Mouse (Mus musculus) common myeloid progenitor, adult 5-6 weeks (primary cell): ENCODE data around the gene Fgfr2. TPM values are rescaled to one million over a fixed set of nuclear protein-coding genes. Genes with fewer than 3 reads are reported as not detected.
A peak's percentile ranks its signal among the peaks of the same experiment; 100 is the strongest.

Source experiments
- ATAC-seq: replicated peaks from 2 replicates; pipeline ENCODE4 v1.8.0; 2016; ENCODE audit warnings: low read depth, mild to moderate bottlenecking, moderate TSS enrichment, inconsistent platforms; ENCODE audit not compliant: poor library complexity, severe bottlenecking
- total RNA-seq: library from RNA; stranded (forward); fragments of 200-1000, 187-1606 nt; gene quantifications from 2 replicates; pipeline ENCODE4 v1.2.3, GENCODE M21; 2017

The Fgfr2 gene
- total RNA-seq, 1 experiment from 2014 or later: not detected

DNA sequence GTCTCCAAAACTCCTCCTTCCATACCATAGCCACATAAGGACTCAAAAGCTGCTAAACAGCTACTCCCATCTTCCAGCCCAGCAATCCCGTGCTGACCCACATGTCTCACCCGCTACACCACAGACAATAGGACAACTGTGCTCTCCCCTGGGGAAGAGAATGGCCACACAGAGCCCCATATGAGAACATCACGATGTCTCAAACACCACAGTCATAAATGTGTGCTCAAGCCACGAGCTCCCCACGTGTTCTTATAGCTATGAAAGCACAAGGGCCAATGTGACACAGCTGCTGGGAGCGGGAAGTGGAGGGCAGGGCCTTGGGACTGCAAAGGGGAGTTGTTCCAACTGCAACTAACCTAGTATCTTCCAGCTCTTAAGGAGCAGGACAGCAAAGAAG lies 329.7 kb downstream of the Fgfr2 start:
- ATAC-seq: no peak

DNA sequence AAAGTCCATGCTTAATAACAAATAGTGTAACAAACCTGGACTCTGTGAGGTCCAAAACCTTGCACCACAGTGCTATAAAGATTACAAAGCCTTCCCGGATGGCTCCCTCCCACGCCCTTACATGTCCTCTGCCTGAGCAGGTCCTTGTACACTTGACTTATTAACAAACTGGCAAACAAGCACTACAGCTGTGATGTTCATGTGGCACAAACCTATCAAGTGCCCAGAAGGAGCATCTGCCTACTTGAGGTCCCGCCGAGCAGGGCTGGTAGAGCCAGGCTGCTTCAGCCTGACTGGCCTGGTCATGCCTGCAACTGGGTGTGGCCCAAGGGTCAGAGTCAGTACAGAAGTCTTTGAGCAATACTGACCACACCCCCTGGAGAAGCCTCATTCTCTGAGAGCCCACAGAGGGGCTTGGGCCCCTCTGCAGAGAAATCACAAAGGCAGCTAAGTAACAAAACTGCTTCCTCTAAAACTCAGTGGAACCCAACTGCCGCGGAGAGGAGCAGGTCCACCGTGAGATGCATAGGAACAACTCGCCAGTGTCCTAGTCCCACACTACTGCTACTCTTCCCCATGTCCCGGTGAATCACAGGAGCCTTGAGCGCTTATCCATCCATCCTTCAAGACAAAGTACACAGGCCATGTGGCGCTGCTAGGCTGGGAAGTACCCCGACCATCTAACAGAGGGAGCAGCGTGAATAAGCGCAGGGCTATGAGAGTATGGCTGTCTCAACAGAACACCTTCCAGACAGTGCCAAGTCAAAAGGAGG lies 332.5 kb downstream of the Fgfr2 start:
- no peak for ATAC-seq

GRCm38 (mm10) chr7:132788826-132789225 lies 334.3 kb downstream of the Fgfr2 start:
- ATAC-seq: no peak

DNA sequence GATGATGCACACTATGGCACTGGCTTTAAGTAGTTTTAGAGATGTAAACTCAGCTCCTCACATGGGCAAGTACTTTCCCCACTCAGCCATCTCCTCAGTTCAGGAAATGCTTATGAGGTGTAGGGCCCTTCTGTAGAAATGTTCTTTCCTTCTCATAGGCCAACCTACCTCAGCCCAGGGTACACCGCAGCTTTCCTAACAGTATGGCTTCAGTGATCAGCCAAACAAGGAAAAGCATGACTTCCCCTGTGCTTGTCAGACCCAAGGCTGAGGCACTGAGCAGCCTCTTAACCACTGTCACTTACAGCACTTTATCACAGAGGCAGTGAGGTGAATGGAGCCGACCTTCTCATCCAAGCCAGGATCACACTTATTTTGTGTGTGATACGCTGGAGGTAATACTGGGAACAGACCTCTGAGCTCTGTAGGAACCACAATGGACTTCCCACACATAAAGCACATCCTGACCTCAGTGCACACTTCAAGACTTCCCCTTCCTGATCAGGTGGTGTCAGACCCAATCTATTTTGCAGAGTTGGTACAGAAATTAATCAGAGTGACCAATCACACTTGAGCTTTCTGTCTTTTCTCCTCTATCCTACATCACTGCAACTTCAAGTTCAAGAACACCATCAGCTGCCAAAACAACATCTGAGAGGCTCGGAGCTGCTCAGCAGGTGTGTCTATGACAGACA lies 335.5 kb downstream of the Fgfr2 start:
- peak; percentile 49 for ATAC-seq

DNA sequence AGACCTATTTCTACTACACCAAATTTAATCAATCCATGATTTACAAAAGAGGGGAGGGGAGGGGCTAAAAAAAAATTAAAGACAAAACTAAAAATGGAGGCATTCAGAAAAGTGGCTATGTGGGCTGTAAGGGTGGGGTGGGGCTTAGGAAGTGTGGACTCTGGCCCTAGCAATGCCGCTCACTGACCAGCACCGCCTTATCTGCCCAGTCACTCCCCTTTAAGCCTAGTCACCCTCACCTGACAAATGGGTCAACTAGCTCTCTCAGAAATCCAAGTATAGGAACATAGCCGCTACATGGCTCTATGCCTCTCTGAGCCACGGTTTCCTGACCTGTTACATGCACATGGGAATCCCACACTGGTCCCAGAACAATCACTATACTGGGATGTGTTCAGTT lies 336.1 kb downstream of the Fgfr2 start:
- ATAC-seq: no peak

DNA sequence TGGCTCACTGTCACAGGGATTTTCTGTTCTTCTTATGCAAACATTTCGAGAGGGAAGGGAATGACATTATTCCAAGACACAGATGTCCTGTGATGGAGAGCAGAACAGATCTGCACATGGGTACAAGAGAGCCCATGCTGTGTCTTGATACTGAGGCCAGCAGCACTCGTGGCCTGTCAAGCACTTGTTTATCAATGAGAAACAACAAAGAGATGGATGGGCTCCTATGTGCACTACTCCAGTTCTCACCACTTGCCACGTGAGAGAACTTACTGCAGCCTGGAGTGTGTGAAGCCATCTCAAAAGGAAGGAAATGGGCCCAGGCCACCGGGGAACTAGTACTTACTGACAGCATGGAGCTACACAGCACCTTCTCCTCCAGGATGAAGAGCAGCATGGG lies 336.6 kb downstream of the Fgfr2 start:
- no peak for ATAC-seq

DNA sequence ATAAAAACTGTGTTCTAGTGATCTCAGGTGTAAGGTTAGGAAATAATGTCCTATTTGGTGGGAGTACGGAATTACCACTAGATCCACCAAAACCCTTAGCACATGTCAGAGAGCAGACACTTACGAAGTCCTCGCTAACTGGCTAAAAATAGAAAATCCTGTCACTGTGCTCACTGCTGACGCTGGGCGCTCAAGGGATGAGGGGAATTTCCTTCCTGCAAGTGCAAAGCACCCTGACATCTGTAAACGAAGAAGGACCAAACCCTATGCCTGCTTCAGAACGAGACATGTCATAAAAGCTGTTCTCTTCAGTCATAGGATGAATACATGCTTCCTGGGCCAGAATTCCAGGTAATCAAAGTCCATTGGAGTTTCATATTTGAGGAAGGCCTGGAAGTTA lies 337.1 kb downstream of the Fgfr2 start:
- ATAC-seq: no peak

GRCm38 (mm10) chr7:132784101-132784500 lies 339.0 kb downstream of the Fgfr2 start:
- ATAC-seq: no peak

DNA sequence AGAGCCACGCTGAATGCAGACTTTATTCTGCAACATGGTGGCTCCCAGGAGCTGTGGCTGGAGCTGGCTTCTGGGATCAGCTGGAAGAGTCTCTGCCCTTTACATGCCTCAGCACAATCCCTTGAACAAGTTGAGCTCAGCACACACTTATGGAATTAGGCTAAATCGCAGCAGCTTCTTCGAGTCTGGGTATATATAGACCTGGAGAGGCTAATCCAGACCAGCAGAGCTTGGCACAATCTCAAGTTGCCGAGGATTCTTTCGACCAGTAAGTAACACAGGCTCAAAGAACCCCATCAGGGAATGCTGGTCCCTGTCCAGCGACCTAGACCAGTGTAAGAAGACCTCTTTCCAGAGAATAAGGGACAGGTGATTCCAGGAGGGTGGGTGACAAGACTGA lies 341.3 kb downstream of the Fgfr2 start:
- ATAC-seq: no peak

- ATAC-seq: no peak
Measured at GRCm38 (mm10) chr7:132781130-132781814, 341.9 kb downstream of the Fgfr2 start.

DNA sequence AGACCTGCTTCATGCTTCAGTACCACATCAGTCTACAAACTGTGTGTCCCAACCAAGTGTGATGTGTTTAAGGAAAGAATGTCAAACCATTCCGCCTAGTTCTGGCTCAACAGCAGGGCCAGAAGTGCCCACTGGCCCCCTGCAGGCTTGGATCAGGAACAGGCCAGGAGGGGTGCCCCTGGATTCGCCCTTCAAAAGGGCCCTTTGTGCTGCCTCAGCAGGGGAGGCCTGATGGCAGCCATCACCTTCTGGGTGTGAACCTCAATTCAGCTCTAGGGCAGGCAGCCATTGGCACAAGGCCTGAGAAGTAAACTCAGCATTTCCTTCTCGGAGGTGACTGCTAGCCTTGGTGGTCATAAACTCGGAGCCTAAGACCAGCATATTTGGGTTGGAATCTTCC lies 342.5 kb downstream of the Fgfr2 start:
- ATAC-seq: no peak

GRCm38 (mm10) chr7:132778630-132779029 lies 344.5 kb downstream of the Fgfr2 start:
- no peak; the same call in 1 of the 2 replicates for ATAC-seq

- ATAC-seq: peak; percentile 42; the same call in 1 of the 2 replicates
Measured at GRCm38 (mm10) chr7:132777728-132778453, 345.3 kb downstream of the Fgfr2 start.

GRCm38 (mm10) chr7:132777117-132777516 lies 346.0 kb downstream of the Fgfr2 start:
- ATAC-seq: no peak

DNA sequence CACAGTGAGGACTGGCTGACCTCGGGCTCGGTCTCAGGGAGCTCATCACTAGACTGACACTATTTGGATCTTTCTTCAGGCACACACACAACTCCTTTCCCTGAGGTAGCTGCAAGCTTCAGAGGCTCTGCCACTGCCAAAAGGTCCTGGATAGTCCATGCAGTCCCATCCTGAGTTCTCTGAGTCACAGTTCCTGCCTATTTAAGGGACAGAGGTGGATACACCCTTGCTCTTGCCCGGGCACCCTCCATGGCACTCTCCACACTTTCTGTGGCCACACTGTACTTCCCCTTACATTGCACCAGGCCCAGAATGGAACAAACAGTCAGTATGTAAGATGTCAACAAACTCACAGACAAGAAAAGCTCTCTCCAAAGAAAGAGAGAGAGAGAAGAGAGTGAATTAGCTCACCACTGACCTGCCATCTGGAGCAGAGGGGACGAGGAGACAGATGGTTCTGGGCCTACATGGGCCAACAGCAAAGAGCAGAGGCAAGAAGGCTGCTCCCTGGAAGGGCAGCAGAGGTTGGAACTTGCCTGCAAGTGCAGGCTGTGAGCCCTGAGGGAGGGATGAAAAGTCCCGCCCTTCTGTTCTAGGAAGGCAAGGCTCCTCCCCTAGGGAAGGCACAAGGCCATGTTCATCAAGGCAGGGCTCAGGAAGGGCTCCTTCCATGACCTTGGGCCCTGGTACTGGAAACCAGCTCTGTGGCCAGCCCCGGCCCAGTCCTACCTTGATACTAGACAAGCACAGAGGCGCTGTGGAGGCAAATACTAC lies 346.6 kb downstream of the Fgfr2 start:
- ATAC-seq: no peak

DNA sequence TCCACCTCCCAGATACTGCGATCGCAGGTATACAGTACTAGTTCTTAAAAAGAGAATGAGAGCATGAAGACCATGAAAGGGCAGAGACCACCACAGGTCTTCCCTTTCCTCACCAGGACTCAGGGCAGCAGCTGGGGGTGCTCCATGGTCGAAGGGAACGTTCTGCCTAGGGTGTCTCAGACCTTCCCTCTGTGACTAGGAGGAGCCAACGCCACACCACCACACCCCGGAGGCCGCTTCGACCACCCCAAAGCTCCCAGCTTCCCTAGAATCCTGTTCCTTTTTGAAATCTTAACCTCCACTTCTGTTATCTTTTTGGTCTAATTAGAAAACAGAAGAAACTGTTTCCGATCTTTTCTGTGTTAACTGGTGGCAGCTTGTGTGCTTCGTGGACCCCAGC lies 347.2 kb downstream of the Fgfr2 start:
- no peak for ATAC-seq

DNA sequence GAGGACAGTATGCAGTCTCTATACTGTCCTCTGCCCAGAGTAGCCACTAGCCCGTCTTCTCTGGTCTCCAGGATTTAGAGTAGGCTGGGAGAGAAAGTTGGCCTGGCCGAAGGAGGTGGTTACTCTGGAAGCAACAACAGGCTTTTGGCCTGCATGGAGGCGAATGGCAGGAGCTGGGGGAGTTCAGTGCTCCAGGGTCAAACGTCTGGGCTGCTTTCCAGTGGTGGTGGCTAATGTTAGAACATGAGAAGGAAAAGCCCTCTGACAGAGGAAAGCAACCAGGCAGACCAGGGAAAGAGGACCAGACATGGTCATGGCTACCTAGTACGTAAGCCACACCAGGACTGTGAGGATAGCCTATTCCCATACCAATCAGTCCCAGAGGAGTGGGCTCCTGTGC lies 347.8 kb downstream of the Fgfr2 start:
- no peak for ATAC-seq

GRCm38 (mm10) chr7:132773011-132773705 lies 350.0 kb downstream of the Fgfr2 start:
- no peak for ATAC-seq

- ATAC-seq: peak; percentile 64; the same call in 1 of the 2 replicates
Measured at GRCm38 (mm10) chr7:132772440-132772839, 350.7 kb downstream of the Fgfr2 start.
